ENCODE assay signal across 12 mouse cellular contexts in genomic region chr2:173499612-173500011, GRCm38 (mm10).
"Had no signal": no experiment of that assay in that cellular context is flagged by ENCODE, and none has a peak within 500 bp of the region (broad histone marks: within the 10 kb centered on the region; RNA-seq: fewer than 3 reads in every experiment).

No protein-coding gene starts in this region.

- DNase-seq: lung, adult 18-20 months; lung, embryonic 14.5 days; lung, postnatal 10 days; lung, postnatal 4 days; midbrain, embryonic 14.5 days; retina, postnatal 1 day; right cerebral cortex, adult 18-20 months; right cerebral cortex, postnatal 25 days; right cerebral cortex, postnatal 4 days; spleen, adult 18-20 months; thymus, adult 18-20 months; thymus, postnatal 25 days had no signal
